Mouse (Mus musculus) embryonic facial prominence, embryonic 10.5 days (tissue): ENCODE data around the gene Arhgap23. TPM values are rescaled to one million over a fixed set of nuclear protein-coding genes. Genes with fewer than 3 reads are reported as not detected.
A peak's percentile ranks its signal among the peaks of the same experiment; 100 is the strongest.

Experiments
- DNase-seq: peaks from one replicate; pipeline ENCODE4 v3.0.0-alpha.2; 2017; ENCODE audit warnings: low spot score
- H3K27ac ChIP-seq: fragments of 300-500 bp; sonication (generic); replicated peaks from 2 replicates; pipeline ENCODE4 v1.5.1; 2016; ENCODE audit warnings: mild to moderate bottlenecking
- H3K27me3 ChIP-seq: fragments of 300-500 bp; sonication (generic); replicated peaks from 2 replicates; pipeline ENCODE4 v1.6.1; 2016; ENCODE audit warnings: low read depth, mild to moderate bottlenecking; ENCODE audit not compliant: poor library complexity, severe bottlenecking
- H3K36me3 ChIP-seq: fragments of 300-500 bp; sonication (generic); replicated peaks from 2 replicates; pipeline ENCODE4 v1.6.1; 2016; ENCODE audit warnings: mild to moderate bottlenecking, moderate library complexity
- H3K4me1 ChIP-seq: fragments of 300-500 bp; sonication (generic); 2 replicates; pipeline ENCODE4 v1.6.1; 2016
- H3K4me3 ChIP-seq: fragments of 300-500 bp; sonication (generic); 2 replicates; pipeline ENCODE4 v1.5.1; 2016; ENCODE audit warnings: mild to moderate bottlenecking, moderate library complexity
- H3K9me3 ChIP-seq: fragments of 300-500 bp; sonication (generic); 2 replicates; pipeline ENCODE4 v1.6.1; 2016; ENCODE audit warnings: mild to moderate bottlenecking
- WGBS: fragments of 180-500 bp; shearing (Covaris S2); methylation state at CpG from one replicate; pipeline ENCODE4 v1.1.7; 2016; 5-methylcytosine and 5-hydroxymethylcytosine counted together
- polyA plus RNA-seq: library from polyadenylated mRNA; unstranded; fragments of >200 nt; fragmentation: Nextera tagmentation; extraction: Ambion mirVana; gene quantifications from 2 replicates; pipeline ENCODE4 v1.2.1, GENCODE M21; 2016

The Arhgap23 gene
- polyA plus RNA-seq, 1 experiment from 2014 or later, result 2.4 TPM

DNA sequence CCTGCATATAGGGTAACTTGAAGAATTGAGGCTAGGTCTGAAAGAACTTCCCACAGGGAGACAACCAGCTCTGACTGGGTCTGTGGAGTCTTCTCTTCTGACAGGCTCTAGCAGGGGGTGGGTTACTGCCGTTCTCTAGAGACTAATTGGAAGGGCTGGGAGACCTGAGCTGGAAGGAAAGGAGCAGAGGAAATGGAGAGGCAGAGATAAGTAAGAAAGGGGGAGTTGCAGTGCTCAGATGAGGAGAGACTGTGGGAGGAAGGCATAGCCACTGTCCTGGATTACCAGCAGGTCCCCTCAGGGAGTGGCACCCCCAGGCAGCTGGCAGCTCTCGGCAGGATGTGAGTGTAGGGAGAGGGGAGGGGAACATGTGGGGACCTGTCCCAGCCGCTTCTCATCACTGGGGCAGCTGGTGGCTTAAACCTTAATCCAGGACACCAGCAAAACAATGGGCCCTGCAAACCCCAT is 26.4 kb downstream of the Arhgap23 start:
- Histone ChIP-seq H3K4me1 (peaks cover 90% of the 10 kb centered on the region), H3K9me3 (no peaks in the 10 kb centered on the region), H3K4me3 (peak overlapping the region; percentile 73), H3K27me3 (peaks cover 52% of the 10 kb centered on the region), H3K27ac (peak overlapping the region; percentile 89), H3K36me3 (peaks cover 28% of the 10 kb centered on the region)
- peak; percentile 52 for DNase-seq
- 7% methylated on average over 3 of the region's 3 CpGs for WGBS

DNA sequence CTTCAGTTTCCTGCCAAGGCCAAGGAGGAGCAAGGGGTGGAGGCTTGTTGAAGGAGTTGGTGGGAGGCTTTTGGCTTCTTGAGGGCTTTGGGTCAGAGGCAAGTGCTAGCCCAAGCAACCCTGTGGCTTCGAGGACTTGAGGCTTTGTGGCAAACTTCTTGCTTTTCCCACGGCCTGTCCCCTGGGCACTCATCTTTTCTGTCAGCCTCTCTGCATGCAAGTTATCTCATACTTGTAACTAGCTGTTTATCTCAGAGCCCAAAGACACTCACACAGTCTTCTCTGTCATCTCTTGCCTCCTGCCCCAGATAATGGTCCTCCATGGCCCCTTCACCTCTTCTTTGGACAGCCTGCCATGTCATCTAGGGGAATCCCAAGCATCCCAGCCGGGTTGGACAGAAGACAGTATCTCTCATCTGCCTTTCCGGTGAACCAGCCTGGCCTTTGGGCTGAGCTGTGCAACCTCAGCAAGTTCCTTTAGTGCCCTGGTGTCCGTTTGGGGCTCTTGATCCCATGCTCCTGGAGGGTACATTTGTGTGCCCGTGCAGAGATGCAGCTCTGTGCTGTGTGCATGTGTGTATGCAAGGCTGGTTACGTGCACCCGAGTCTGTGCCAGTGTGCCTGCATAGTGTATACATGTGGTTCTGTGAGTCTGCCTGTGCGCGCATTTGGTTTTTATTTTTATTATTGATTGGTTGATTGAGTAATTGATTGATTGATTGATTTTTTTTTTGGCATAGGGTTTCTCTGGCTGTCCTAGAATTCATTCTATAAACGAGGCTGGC is 27.8 kb downstream of the Arhgap23 start:
- peak overlapping the region; percentile 73 for H3K4me3 ChIP-seq
- H3K9me3 ChIP-seq, result no peaks in the 10 kb centered on the region
- no peak for DNase-seq
- peaks cover 76% of the 10 kb centered on the region for H3K4me1 ChIP-seq
- H3K27me3 ChIP-seq, result peaks cover 52% of the 10 kb centered on the region
- peak overlapping the region; percentile 89 for H3K27ac ChIP-seq
- H3K36me3 ChIP-seq, result peaks cover 40% of the 10 kb centered on the region
- 89% methylated on average over 11 of the region's 11 CpGs for WGBS

DNA sequence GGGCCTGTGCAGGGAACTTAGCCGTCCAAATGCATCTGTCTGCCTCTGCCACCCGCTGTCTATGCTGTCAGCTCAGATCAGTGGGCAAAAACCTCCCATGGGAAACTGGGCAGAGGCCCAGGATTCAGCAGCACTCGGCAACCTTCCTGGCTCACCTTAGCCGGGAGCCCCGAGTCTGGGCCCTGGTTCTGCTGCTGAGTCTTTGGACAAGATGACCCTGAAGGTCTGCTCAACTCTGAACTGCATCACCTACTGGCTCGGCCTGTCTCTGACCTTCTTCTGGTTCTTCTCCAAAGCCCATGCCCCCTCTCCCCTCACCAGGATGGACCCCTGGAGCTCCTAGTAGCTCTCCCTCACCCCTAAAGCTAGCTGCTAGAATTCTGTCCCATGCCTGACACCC is 30.3 kb downstream of the Arhgap23 start:
- H3K27ac ChIP-seq, result peak overlapping the region; percentile 65
- WGBS, result 78% methylated on average over 6 of the region's 6 CpGs

DNA sequence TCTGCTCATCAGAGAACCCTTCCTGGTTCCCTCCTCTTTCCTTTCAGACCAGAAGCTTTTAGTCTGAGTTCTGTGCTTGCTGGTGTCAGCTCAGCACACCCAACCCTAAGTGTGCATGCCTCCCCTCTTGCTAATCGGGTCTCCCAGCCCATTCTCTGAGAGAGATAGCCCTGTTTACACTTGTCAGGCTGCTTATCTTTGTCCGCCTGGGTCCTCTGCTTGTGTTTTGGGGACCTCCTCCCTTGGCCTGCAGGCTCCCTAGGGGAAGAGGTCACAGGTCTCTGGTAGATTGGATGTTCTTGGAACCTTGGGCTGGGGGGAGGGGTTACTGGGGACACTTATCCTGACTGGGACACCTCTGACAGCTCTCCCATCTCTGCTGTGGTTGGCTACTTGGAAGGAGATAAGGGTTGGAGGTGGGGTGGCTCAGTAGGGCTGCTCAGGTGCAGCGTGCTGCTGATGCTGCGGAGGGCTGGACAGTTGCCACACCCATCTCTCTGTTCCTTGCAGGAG is 30.7 kb downstream of the Arhgap23 start:
- Histone ChIP-seq H3K27me3 (peaks cover 25% of the 10 kb centered on the region), H3K9me3 (no peaks in the 10 kb centered on the region), H3K4me3 (peak overlapping the region; percentile 9; the same call in 1 of the 2 replicates), H3K27ac (peak overlapping the region; percentile 31), H3K36me3 (peaks cover 57% of the 10 kb centered on the region), H3K4me1 (peaks cover 65% of the 10 kb centered on the region)
- 61% methylated on average over 4 of the region's 4 CpGs for WGBS
- no peak for DNase-seq

More for the DNA sequence above, 30.3 kb downstream of the Arhgap23 start:
- no peak for DNase-seq
- peaks cover 65% of the 10 kb centered on the region for H3K4me1 ChIP-seq
- no peaks in the 10 kb centered on the region for H3K9me3 ChIP-seq
- no peak overlapping the region for H3K4me3 ChIP-seq
- H3K36me3 ChIP-seq, result peaks cover 57% of the 10 kb centered on the region
- H3K27me3 ChIP-seq, result peaks cover 29% of the 10 kb centered on the region

DNA sequence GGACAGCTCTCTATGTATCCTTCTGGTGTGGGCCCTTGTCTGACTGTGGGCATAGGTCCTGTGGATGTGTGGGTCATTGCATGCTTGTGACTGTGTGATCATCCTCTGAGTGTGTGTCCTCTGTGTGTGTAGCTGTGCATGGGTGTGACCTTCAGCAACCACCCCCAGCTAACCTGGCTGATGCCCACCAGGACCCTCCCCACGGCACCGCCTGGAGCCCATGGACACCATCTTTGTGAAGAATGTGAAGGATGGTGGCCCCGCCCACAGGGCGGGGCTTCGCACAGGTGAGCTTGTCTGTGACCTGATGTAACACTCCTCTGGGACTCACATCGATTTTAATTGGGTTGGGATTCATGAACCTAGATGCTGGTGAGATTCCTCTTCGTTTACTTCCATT is 32.6 kb downstream of the Arhgap23 start:
- H3K9me3 ChIP-seq, result no peaks in the 10 kb centered on the region
- 77% methylated on average over 7 of the region's 7 CpGs for WGBS
- 0 out of 2 replicates have a peak, but pooled peaks cover 7% of the 10 kb centered on the region for H3K27me3 ChIP-seq
- H3K27ac ChIP-seq, result no peak overlapping the region
- peaks cover 53% of the 10 kb centered on the region for H3K4me1 ChIP-seq
- no peak for DNase-seq
- H3K4me3 ChIP-seq, result no peak overlapping the region
- H3K36me3 ChIP-seq, result peaks cover 77% of the 10 kb centered on the region

DNA sequence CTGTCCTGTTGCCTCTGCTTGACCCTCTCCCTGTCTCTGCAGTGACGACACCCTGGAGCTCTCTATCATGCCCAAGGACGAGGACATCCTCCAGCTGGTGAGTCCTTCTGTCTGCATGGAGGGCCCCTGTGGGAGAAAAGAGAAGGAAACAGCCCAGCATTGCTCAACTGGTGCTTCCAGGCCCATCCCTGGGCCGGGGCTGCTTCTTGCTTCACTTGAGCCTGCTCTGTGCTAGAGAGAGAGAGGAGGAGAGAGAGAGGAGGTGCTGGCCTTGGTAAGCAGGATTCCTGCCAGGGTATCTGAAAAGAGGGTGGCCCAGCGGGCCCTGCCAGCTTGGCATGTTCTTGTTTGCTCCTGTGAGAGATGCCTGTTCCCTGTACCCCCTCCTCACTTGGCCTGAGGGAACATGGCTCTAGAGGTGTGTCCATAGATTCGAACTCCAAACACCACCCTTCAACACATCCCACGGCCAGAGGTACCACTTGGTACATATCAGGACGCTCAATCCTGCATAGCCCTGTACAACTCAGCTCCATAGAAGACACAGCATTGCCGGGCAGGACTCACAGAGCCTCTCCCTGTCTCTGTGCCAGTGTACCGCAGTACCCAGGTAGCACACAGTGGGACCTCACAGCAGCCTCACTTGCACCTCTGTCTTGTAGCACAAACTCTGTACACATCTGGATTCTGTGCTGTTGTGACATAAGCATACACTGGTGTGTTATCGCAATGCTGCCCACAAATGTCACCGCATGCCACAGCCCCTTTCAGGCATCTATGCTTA is 33.5 kb downstream of the Arhgap23 start:
- peaks cover 49% of the 10 kb centered on the region for H3K4me1 ChIP-seq
- DNase-seq, result no peak
- no peaks in the 10 kb centered on the region for H3K9me3 ChIP-seq
- H3K27ac ChIP-seq, result no peak overlapping the region
- 86% methylated on average over 11 of the region's 11 CpGs for WGBS
- H3K36me3 ChIP-seq, result peaks cover 85% of the 10 kb centered on the region
- H3K27me3 ChIP-seq, result 0 out of 2 replicates have a peak, but pooled peaks cover 7% of the 10 kb centered on the region
- peak overlapping the region; percentile 61; the same call in 1 of the 2 replicates for H3K4me3 ChIP-seq

DNA sequence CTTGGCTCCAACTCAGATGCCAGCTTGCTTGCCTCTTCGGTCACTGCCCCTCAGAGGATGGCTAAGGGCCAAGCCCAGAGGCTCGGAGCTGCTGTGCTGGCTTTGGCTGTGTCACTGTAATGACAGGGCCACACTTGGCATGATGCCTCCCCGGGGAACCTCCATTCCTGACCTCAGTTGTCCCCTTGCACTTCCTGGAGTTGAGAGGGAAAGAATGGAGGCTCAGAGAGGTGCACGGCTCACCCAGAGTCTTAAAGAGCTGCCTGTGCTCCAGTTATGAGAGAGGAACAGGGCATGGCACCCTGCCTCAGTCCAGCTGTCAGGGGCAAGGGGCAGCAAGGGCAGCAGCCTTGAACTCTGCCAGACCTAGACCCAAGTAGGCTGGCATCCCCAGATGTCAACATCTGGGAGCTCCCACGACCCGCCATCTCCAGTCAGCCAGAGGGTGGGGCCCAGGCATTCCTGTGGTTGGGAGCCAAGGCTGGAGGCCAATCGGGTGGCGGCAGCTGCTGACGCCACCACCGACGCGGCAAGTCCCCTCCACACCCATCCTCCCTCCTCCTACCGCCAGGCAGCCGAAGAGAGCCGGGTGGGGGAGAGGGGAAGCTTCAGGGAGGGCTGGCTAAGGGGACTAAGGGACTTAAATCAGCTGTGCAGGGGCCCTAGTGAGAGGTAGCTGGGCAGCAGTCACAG is 34.4 kb downstream of the Arhgap23 start:
- peaks cover 40% of the 10 kb centered on the region for H3K4me1 ChIP-seq
- peaks cover 85% of the 10 kb centered on the region for H3K36me3 ChIP-seq
- no peaks in the 10 kb centered on the region for H3K9me3 ChIP-seq
- H3K27me3 ChIP-seq, result 0 out of 2 replicates have a peak, but pooled peaks cover under 1% of the 10 kb centered on the region
- peak; percentile 87 for DNase-seq
- WGBS, result 15% methylated on average over 15 of the region's 15 CpGs
- H3K4me3 ChIP-seq, result peak overlapping the region; percentile 61
- peak overlapping the region; percentile 84 for H3K27ac ChIP-seq

DNA sequence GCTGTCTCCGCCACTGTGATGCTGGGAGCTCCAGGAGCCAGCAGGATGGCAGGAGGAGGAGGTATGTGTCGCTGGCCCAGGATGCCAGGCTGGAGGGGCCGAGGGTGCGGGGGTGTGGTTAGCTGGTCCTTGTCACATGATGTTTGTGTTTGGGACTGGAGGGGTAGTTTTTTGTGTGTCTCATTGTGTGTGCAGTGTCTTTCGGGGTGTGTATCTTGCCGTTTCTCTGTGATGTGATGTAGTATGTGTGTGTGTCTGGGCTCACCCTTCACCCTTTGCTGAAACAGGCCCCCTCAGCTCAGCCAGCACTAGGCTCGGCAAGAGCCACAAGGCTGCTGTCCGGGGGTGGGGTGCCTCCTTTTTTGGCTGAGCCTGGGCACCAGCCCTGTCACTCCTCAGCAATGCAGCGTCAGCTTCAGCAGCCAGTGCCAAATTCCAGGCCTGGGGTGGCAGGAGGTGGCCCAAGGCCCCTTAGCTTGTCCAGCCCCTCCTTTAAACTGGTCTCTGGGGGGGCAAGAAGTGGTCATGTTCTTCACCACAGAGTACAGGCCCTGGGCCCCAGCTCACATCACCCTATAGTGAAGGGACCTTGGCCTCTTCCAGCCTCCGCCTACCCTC is 35.1 kb downstream of the Arhgap23 start:
- Histone ChIP-seq H3K36me3 (peaks cover 80% of the 10 kb centered on the region), H3K4me3 (peak overlapping the region; percentile 61), H3K27ac (peak overlapping the region; percentile 84), H3K27me3 (no peaks in the 10 kb centered on the region), H3K4me1 (peaks cover 37% of the 10 kb centered on the region), H3K9me3 (no peaks in the 10 kb centered on the region)
- DNase-seq, result no peak
- 35% methylated on average over 10 of the region's 10 CpGs for WGBS

DNA sequence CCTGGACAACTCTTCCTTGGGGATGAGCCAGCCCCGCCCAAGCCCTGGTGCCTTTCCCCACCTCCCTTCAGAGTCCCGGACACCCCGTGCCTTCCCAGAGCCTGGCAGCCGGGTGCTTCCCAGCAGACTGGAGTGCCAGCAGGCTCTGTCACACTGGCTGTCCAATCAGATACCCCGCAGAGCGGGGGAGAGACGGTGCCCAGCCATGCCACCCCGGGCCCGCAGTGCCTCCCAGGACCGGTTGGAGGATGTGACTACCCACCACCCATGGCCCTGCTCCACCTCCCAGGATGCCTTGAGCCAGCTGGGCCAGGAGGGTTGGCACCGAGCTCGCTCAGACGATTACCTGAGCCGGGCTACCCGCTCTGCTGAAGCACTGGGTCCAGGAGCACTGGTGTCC is 36.3 kb downstream of the Arhgap23 start:
- Histone ChIP-seq H3K36me3 (peaks cover 79% of the 10 kb centered on the region), H3K9me3 (no peaks in the 10 kb centered on the region), H3K27me3 (no peaks in the 10 kb centered on the region), H3K4me3 (no peak overlapping the region), H3K4me1 (peaks cover 26% of the 10 kb centered on the region), H3K27ac (0 out of 2 replicates have a peak overlapping the region, but pooled peaks have one; percentile 31)
- no peak for DNase-seq
- WGBS, result 92% methylated on average over 15 of the region's 15 CpGs

DNA sequence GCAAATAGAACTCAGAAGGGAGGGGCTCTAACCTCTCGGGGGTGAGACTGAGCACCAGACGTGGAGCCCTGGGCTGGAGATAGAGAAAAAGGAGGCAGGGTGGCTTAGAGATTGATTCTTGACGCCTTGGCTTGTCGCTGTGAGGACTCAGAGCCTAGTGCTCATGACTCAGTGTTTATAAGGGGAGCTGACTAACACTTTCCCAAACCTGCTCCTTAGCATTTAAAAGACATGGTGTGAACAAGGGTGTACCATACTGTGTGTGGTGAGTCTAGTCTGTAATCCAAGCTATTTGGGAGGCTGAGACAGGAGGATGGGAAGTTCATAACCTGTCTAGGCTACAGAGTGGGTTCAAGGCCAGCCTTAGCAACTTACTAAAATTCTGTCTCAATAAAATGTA is 41.8 kb downstream of the Arhgap23 start:
- Histone ChIP-seq H3K27ac (no peak overlapping the region), H3K4me1 (no peaks in the 10 kb centered on the region), H3K9me3 (no peaks in the 10 kb centered on the region), H3K36me3 (peaks cover 94% of the 10 kb centered on the region), H3K27me3 (peaks cover 7% of the 10 kb centered on the region; the same call in 1 of the 2 replicates), H3K4me3 (no peak overlapping the region)
- no peak for DNase-seq
- WGBS, result 88% methylated on average over 4 of the region's 4 CpGs

DNA sequence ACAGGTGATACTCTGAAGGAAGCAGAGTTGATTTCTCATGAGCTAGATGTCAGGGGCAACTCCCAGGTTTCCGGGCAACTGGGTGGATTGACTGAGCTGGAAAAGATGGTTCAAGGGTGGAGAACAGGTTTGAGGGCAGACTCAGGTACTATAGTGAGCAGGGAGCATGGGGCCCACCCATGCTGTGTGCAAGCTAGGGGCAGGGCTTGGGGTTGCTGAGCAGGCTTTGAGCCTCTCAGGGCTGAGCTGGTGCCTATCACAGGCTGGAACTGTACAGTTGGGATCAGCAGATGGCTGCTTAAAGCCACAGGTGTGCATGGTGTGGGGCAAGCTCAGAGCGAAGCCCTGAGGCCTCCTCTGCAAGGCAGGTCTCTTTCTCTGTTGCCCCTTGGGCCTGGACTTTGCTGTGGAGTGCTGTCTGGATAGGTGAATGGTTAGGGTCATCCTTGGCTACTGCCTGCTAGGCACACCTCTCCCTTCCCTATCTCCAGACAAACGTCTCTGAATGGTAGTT is 46.0 kb downstream of the Arhgap23 start:
- Histone ChIP-seq H3K36me3 (peaks cover 100% of the 10 kb centered on the region), H3K9me3 (no peaks in the 10 kb centered on the region), H3K27me3 (peaks cover 35% of the 10 kb centered on the region), H3K27ac (no peak overlapping the region), H3K4me1 (peaks cover 9% of the 10 kb centered on the region; the same call in 1 of the 2 replicates), H3K4me3 (no peak overlapping the region)
- 87% methylated on average over 3 of the region's 3 CpGs for WGBS
- DNase-seq, result no peak
